Mouse (Mus musculus) neural tube, embryonic 14.5 days (tissue): ENCODE results near the gene Cep250. TPM values are rescaled to one million over a fixed set of nuclear protein-coding genes. Genes with fewer than 3 reads are reported as not detected.
"Not testable (repeated sequence)": the region's sequence is repeated elsewhere in the genome, so short reads cannot be mapped to it uniquely, and the experiment has no call there.

ENCODE experiments used
- ATAC-seq: fragments of 200-750 bp; cut with Nextera tagmentation; 2 replicates; pipeline ENCODE4 v1.8.0; 2017; ENCODE audit warnings: low read depth, mild to moderate bottlenecking, moderate TSS enrichment, moderate library complexity
- H3K27ac ChIP-seq: fragments of 300-500 bp; sonication (generic); 2 replicates; pipeline ENCODE4 v1.5.1; 2014; ENCODE audit warnings: low read depth, mild to moderate bottlenecking, control low read depth, low read length, moderate library complexity, mixed read lengths
- H3K27me3 ChIP-seq: fragments of 300-500 bp; sonication (generic); 2 replicates; pipeline ENCODE4 v1.6.1; 2014; ENCODE audit warnings: low read length; ENCODE audit not compliant: control insufficient read depth, insufficient read depth
- H3K36me3 ChIP-seq: fragments of 300-500 bp; sonication (generic); 2 replicates; pipeline ENCODE4 v1.6.1; 2014; ENCODE audit warnings: low read length, mixed read lengths; ENCODE audit not compliant: control insufficient read depth, insufficient read depth
- H3K4me1 ChIP-seq: fragments of 300-500 bp; sonication (generic); 2 replicates; pipeline ENCODE4 v1.6.1; 2014; ENCODE audit warnings: low read length; ENCODE audit not compliant: control insufficient read depth, insufficient read depth
- H3K4me2 ChIP-seq: fragments of 300-500 bp; sonication (generic); 2 replicates; pipeline ENCODE4 v1.6.1; 2014; ENCODE audit warnings: mild to moderate bottlenecking, low read depth, low read length, control low read depth
- H3K4me3 ChIP-seq: fragments of 300-500 bp; sonication (generic); 2 replicates; pipeline ENCODE4 v1.5.1; 2014; ENCODE audit warnings: low read depth, low read length, control low read depth, mixed read lengths
- H3K9ac ChIP-seq: fragments of 300-500 bp; sonication (generic); replicated peaks from 2 replicates; pipeline ENCODE4 v1.6.1; 2014; ENCODE audit warnings: low read depth, mild to moderate bottlenecking, control low read depth, low read length, mixed read lengths
- H3K9me3 ChIP-seq: fragments of 300-500 bp; sonication (generic); 2 replicates; pipeline ENCODE4 v1.6.1; 2016; ENCODE audit warnings: low read length; ENCODE audit not compliant: control insufficient read depth
- WGBS: fragments of 180-500 bp; shearing (Covaris S2); extraction: QIAGEN DNeasy Blood & Tissue Kit; methylation state at CpG from one replicate; pipeline ENCODE4 v1.1.7; 2014; 5-methylcytosine and 5-hydroxymethylcytosine counted together
- polyA plus RNA-seq: library from polyadenylated mRNA; unstranded; fragments of >200 nt; fragmentation: Nextera tagmentation; extraction: Ambion mirVana; gene quantifications from 2 replicates; pipeline ENCODE4 v1.2.1, GENCODE M21; 2014

Gene Cep250
- 14.3 and 16.3 TPM in 2 replicates for polyA plus RNA-seq

- WGBS, result under 1% methylated on average over 57 of the region's 59 CpGs
- H3K9me3 ChIP-seq, result no peaks in the 10 kb centered on the region
- peak; percentile 95 for ATAC-seq
- H3K27ac ChIP-seq, result peak within 1 kb of the TSS; percentile 83
- peaks cover 7% of the 10 kb centered on the region for H3K4me1 ChIP-seq
- H3K36me3 ChIP-seq, result no peaks in the 10 kb centered on the region
- H3K27me3 ChIP-seq, result no peaks in the 10 kb centered on the region
- H3K9ac ChIP-seq, result peak within 1 kb of the TSS; percentile 93
- peak within 1 kb of the TSS; percentile 58 for H3K4me2 ChIP-seq
- H3K4me3 ChIP-seq, result peak within 1 kb of the TSS; percentile 86
These were observed at the start of gene Cep250 for GRCm38 (mm10) chr2:155956134-155957059. Cep250 (plus strand) TSS chr2:155956458.

GRCm38 (mm10) chr2:155914684-155915083, 41.6 kb upstream of the Cep250 start:
- WGBS, result 96% methylated on average over 6 of the region's 6 CpGs
- H3K27me3 ChIP-seq, result no peaks in the 10 kb centered on the region
- peaks cover 18% of the 10 kb centered on the region for H3K36me3 ChIP-seq

DNA sequence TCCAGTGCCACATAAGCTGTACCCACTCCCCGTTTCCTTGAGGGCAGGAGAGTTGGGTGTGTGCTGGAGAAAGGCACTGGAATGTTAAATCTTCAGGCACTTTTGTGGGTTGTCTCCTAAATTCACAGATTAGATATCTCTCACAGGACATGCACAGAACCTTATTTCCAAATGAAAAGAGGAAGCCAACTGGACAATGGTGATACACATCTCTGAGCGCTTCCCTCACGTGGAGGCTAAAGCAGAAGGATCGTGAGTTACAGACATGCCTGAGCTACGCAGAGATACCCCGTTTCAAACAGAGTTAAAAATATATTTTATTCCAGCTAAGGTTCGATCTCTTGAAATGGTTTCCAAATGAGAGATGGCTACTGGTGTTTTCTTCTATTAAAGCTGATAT, 33.1 kb upstream of the Cep250 start:
- Histone ChIP-seq H3K27ac (no peak overlapping the region), H3K9me3 (no peaks in the 10 kb centered on the region), H3K4me1 (no peaks in the 10 kb centered on the region), H3K36me3 (no peaks in the 10 kb centered on the region), H3K27me3 (no peaks in the 10 kb centered on the region), H3K9ac (no peak overlapping the region), H3K4me3 (no peak overlapping the region), H3K4me2 (no peak overlapping the region)
- WGBS, result 97% methylated on average over 7 of the region's 7 CpGs
- no peak for ATAC-seq

More at GRCm38 (mm10) chr2:155914684-155915083, 41.6 kb upstream of the Cep250 start:
- ATAC-seq, result no peak
- Histone ChIP-seq H3K27ac (no peak overlapping the region), H3K4me1 (no peaks in the 10 kb centered on the region), H3K4me3 (no peak overlapping the region), H3K9ac (no peak overlapping the region), H3K9me3 (no peaks in the 10 kb centered on the region), H3K4me2 (no peak overlapping the region)

- WGBS, result 94% methylated on average over 6 of the region's 6 CpGs
- not testable (repeated sequence) for H3K4me3 ChIP-seq, ATAC-seq
These were observed 31.0 kb upstream of the Cep250 start for GRCm38 (mm10) chr2:155925213-155925612.

DNA sequence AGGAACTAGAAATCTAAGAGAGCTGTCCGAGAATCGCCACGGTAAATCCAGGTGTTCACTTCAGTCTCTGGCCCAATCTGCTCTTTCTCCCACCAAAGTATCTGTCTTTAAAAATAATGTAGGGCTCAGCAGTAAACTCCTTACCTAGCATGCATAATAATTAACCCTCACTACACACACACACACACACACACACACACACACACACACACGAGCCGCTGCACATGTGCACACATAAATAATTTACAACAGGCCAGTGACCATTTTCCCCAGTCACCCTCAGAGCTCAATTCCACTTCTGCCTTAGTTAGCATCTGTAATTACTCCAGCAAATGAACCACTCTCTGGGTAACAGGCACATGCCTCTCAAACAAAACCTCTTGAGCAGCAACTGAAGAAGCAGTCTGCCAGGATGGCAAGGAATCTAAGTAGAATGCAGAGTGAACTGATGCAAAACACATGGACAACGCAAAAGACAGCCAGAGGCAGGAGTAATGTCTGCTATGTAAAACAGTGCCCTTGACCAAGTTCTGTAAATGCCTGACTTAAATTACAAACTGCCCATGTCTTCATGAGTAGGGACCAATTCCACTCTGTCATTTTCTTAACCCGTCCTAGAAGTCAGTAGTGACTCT, 27.4 kb upstream of the Cep250 start:
- no peak overlapping the region for H3K9ac ChIP-seq
- H3K4me3 ChIP-seq, result peak overlapping the region; percentile 42
- WGBS, result 77% methylated on average over 7 of the region's 7 CpGs
- H3K4me2 ChIP-seq, result peak overlapping the region; percentile 63
- H3K4me1 ChIP-seq, result peaks cover 12% of the 10 kb centered on the region
- H3K27me3 ChIP-seq, result no peaks in the 10 kb centered on the region
- H3K36me3 ChIP-seq, result no peaks in the 10 kb centered on the region
- H3K9me3 ChIP-seq, result no peaks in the 10 kb centered on the region
- no peak overlapping the region for H3K27ac ChIP-seq
- ATAC-seq, result no peak

More at GRCm38 (mm10) chr2:155925213-155925612, 31.0 kb upstream of the Cep250 start:
- not testable (repeated sequence) for H3K4me2 ChIP-seq, H3K9me3 ChIP-seq, H3K27me3 ChIP-seq, H3K9ac ChIP-seq, H3K4me1 ChIP-seq, H3K36me3 ChIP-seq, H3K27ac ChIP-seq

GRCm38 (mm10) chr2:155929531-155930442, 26.5 kb upstream of the Cep250 start, which contains the start of gene Uqcc1:
Uqcc1 (minus strand) TSS chr2:155930310.
- H3K36me3 ChIP-seq, result no peaks in the 10 kb centered on the region
- H3K9ac ChIP-seq, result peak within 1 kb of the TSS; percentile 60
- peak within 1 kb of the TSS; percentile 42 for H3K4me3 ChIP-seq
- H3K9me3 ChIP-seq, result no peaks in the 10 kb centered on the region
- H3K4me2 ChIP-seq, result peak within 1 kb of the TSS; percentile 63
- peaks cover 12% of the 10 kb centered on the region for H3K4me1 ChIP-seq
- no peaks in the 10 kb centered on the region for H3K27me3 ChIP-seq
- WGBS, result 1% methylated on average over 38 of the region's 38 CpGs
- peak; percentile 96 for ATAC-seq
- H3K27ac ChIP-seq, result peak within 1 kb of the TSS; percentile 87

- no peak for ATAC-seq
- H3K27me3 ChIP-seq, result no peaks in the 10 kb centered on the region
- no peak overlapping the region for H3K4me2 ChIP-seq
- no peak overlapping the region for H3K27ac ChIP-seq
- no peaks in the 10 kb centered on the region for H3K36me3 ChIP-seq
- peaks cover 7% of the 10 kb centered on the region; the same call in 1 of the 2 replicates for H3K4me1 ChIP-seq
- 62% methylated on average over 7 of the region's 7 CpGs for WGBS
- H3K4me3 ChIP-seq, result no peak overlapping the region
- H3K9ac ChIP-seq, result no peak overlapping the region
- H3K9me3 ChIP-seq, result no peaks in the 10 kb centered on the region
These were observed 16.2 kb upstream of the Cep250 start for GRCm38 (mm10) chr2:155939897-155940529.

DNA sequence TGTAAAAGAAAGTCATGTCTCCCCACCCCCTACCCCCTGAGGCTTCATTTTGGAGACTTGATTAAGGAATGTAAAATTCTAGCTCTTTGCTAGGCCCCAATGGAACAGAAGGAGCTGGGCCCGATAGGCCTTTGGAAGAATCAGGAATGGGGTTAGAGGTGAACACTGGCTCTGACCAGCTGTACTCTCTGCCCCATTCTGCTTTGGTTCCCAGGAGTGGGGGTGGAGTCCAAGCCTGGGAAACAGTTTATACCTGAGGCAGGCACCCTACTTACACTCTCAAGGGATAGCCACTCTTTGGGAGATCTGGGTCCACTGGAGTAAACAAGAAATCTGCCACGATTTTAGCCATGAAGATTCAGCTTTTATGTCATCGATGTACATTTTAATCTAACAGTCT, 15.6 kb upstream of the Cep250 start, which contains the start of gene Gm15557:
Gm15557 (plus strand) TSS at position 48 of the 400 bp plus-strand sequence.
- WGBS, result 91% methylated on average over 3 of the region's 3 CpGs
- Histone ChIP-seq H3K9me3 (no peaks in the 10 kb centered on the region), H3K4me3 (no peak within 1 kb of the TSS), H3K4me2 (no peak within 1 kb of the TSS), H3K27ac (no peak within 1 kb of the TSS), H3K27me3 (no peaks in the 10 kb centered on the region), H3K36me3 (no peaks in the 10 kb centered on the region), H3K4me1 (peaks cover 7% of the 10 kb centered on the region; the same call in 1 of the 2 replicates), H3K9ac (no peak within 1 kb of the TSS)
- ATAC-seq, result no peak
